Comparison of ENCODE assay signal across 8 mouse cellular contexts in the genomic region with DNA sequence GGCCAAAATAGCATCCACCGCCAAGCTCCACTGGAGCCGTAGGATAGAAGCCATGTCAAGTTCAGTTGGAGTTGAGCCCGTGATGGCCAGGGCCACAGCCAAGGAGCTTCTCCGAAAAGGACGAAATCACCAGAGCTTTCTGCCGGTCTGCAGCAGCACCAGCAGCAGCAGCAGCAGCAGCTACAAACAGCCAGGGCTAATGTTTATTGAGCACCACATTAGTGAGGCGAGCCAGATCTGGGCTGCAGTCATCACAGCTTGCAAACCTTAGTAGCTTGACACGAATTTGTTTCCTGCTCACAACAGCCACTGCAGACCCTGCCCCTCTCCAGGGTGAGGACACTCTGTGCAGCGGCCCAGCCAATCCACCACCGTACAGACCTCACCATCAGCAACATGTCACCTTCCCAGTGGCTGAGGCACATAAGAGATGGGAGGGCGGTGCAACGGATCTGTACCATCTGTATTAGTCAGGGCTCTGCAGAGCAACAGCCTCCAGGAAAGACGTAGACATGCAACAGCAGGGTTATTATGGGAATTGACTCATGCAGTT.
A peak's percentile ranks its signal among the peaks of the same experiment; 100 is the strongest.
DNase-seq lines count a peak whose midpoint lies in the region.

No protein-coding gene starts in this region.

- peak; percentile 34 for DNase-seq in kidney, postnatal 10 days
- DNase-seq in kidney, adult 11 months = no peak
- DNase-seq in gastrocnemius, postnatal 25 days = peak; percentile 40
- peak; percentile 79 for DNase-seq in layer of hippocampus, adult 9-11 months
- DNase-seq in right cerebral cortex, adult 2 months (ENCODE audit: low spot score in 2 of 2) = peak; percentile 48 to 67
- no peak for DNase-seq in urinary bladder, adult 18-20 months (ENCODE audit: low spot score in 2 of 2)
- DNase-seq in kidney, adult 8-10 months = no peak
- DNase-seq in B cell, adult 2 months = no peak

Comparison
In these comparisons a context has a peak if more than half of its experiments do, and no peak if none do; other contexts are left out.
1. DNase-seq: peak in kidney, postnatal 10 days (single experiment), gastrocnemius, postnatal 25 days (single experiment), layer of hippocampus, adult 9-11 months (single experiment) and right cerebral cortex, adult 2 months (2 of 2); none in kidney, adult 11 months (single experiment), urinary bladder, adult 18-20 months (0 of 2), kidney, adult 8-10 months (0 of 2) and B cell, adult 2 months (0 of 2).